Mouse (Mus musculus) CH12.LX (cell line): ENCODE measurements around the gene Gfy. TPM values are rescaled to one million over a fixed set of nuclear protein-coding genes. Genes with fewer than 3 reads are reported as not detected.

Experiments
- DNase-seq: peaks from one replicate; pipeline ENCODE4 v3.0.0-alpha.2; 2013; ENCODE audit errors: extremely low read depth
- H3K27ac ChIP-seq: 2 replicates; pipeline ENCODE4 v1.5.1; 2012; ENCODE audit warnings: low read depth, mild to moderate bottlenecking, control low read depth, moderate library complexity; ENCODE audit not compliant: insufficient read depth
- H3K27me3 ChIP-seq: replicated peaks from 2 replicates; pipeline ENCODE3; 2012; ENCODE audit warnings: inconsistent platforms
- H3K36me3 ChIP-seq, 2 experiments: replicated peaks in 1 of 2; 2 replicates each; pipeline versions ENCODE3 to v1.6.1; 2012; ENCODE audit warnings: inconsistent platforms in 1 of 2, low read length in 1 of 2, mild to moderate bottlenecking in 1 of 2, mixed read lengths in 1 of 2, moderate library complexity in 1 of 2; ENCODE audit not compliant: control insufficient read depth in 1 of 2, insufficient read depth in 1 of 2
- H3K4me1 ChIP-seq, 2 experiments: 2 replicates each; pipeline ENCODE4 v1.6.1; 2012; ENCODE audit warnings: inconsistent platforms in 1 of 2, moderate library complexity in 1 of 2; ENCODE audit not compliant: insufficient read depth in 2 of 2, control insufficient read depth in 1 of 2
- H3K4me2 ChIP-seq: 2 replicates; pipeline ENCODE4 v1.6.1; 2012; ENCODE audit warnings: low read depth, mild to moderate bottlenecking, control low read depth; ENCODE audit not compliant: poor library complexity, insufficient read depth, severe bottlenecking
- H3K4me3 ChIP-seq, 3 experiments: fragments of 150-350 bp in 1 of 3; sonication (generic) in 1 of 3; replicated peaks in 1 of 3; 2 replicates each; pipeline versions ENCODE3 to v1.5.1; 2011 to 2012; ENCODE audit warnings: low read depth in 2 of 3, low read length in 2 of 3, mild to moderate bottlenecking in 2 of 3, moderate library complexity in 2 of 3, control low read depth in 1 of 3, improper control_type of control experiment in 1 of 3, inconsistent platforms in 1 of 3, mixed read lengths in 1 of 3; ENCODE audit not compliant: poor library complexity in 1 of 3
- H3K79me2 ChIP-seq: replicated peaks from 2 replicates; pipeline ENCODE4 v1.6.1; 2012; ENCODE audit warnings: mild to moderate bottlenecking, moderate library complexity; ENCODE audit not compliant: control insufficient read depth, poor library complexity, insufficient read depth, severe bottlenecking; ENCODE audit errors: extremely low read depth
- H3K9ac ChIP-seq: 2 replicates; pipeline ENCODE4 v1.6.1; 2012; ENCODE audit warnings: low read depth, mild to moderate bottlenecking, control low read depth, moderate library complexity; ENCODE audit not compliant: insufficient read depth
- H3K9me3 ChIP-seq: replicated peaks from 2 replicates; pipeline ENCODE3; 2012; ENCODE audit warnings: low read length, inconsistent platforms, mixed read lengths
- BHLHE40 ChIP-seq: IDR thresholded peaks from 2 replicates; pipeline ENCODE4 v1.6.1; 2011; ENCODE audit warnings: mild to moderate bottlenecking, low read depth, low read length, improper control_type of control experiment
- CHD2 ChIP-seq: IDR thresholded peaks from 2 replicates; pipeline ENCODE4 v1.6.1; 2011; ENCODE audit warnings: low read length, improper control_type of control experiment
- EP300 ChIP-seq: IDR thresholded peaks from 2 replicates; pipeline ENCODE4 v1.6.1; 2011; ENCODE audit warnings: low read length, improper control_type of control experiment
- ETS1 ChIP-seq: conservative IDR thresholded peaks from 2 replicates; pipeline ENCODE4 v1.6.1; 2012; ENCODE audit warnings: low read depth, mild to moderate bottlenecking, inconsistent platforms, low read length, improper control_type of control experiment, moderate library complexity
- GABPA ChIP-seq: IDR thresholded peaks from 2 replicates; pipeline ENCODE4 v1.6.1; 2012; ENCODE audit warnings: low read depth, low read length, improper control_type of control experiment, inconsistent platforms; ENCODE audit not compliant: insufficient replicate concordance
- MAX ChIP-seq: IDR thresholded peaks from 2 replicates; pipeline ENCODE4 v1.6.1; 2011; ENCODE audit warnings: low read length, improper control_type of control experiment
- MAZ ChIP-seq: IDR thresholded peaks from 2 replicates; pipeline ENCODE4 v1.6.1; 2012; ENCODE audit warnings: low read depth, mild to moderate bottlenecking, inconsistent platforms, low read length, improper control_type of control experiment, moderate library complexity
- MEF2A ChIP-seq: IDR thresholded peaks from 2 replicates; pipeline ENCODE4 v1.6.1; 2014; ENCODE audit warnings: low read depth, mild to moderate bottlenecking, inconsistent platforms, low read length, improper control_type of control experiment, borderline replicate concordance
- MXI1 ChIP-seq: IDR thresholded peaks from 2 replicates; pipeline ENCODE4 v1.6.1; 2011; ENCODE audit warnings: mild to moderate bottlenecking, low read depth, low read length, improper control_type of control experiment
- NELFE ChIP-seq: IDR thresholded peaks from 2 replicates; pipeline ENCODE4 v1.6.1; 2011; ENCODE audit warnings: low read depth, low read length, improper control_type of control experiment
- NRF1 ChIP-seq: IDR thresholded peaks from 2 replicates; pipeline ENCODE4 v1.6.1; 2014; ENCODE audit warnings: low read depth, mild to moderate bottlenecking, inconsistent platforms, low read length, improper control_type of control experiment, moderate library complexity
- POLR2A ChIP-seq: IDR thresholded peaks from 2 replicates; pipeline ENCODE4 v1.6.1; 2011; ENCODE audit warnings: low read depth, mild to moderate bottlenecking, improper control_type of control experiment, low read length
- RCOR1 ChIP-seq: conservative IDR thresholded peaks from 2 replicates; pipeline ENCODE4 v1.6.1; 2012; ENCODE audit warnings: low read depth, mild to moderate bottlenecking, inconsistent platforms, low read length, improper control_type of control experiment
- SIN3A ChIP-seq: IDR thresholded peaks from 2 replicates; pipeline ENCODE4 v1.6.1; 2012; ENCODE audit warnings: low read length, improper control_type of control experiment, inconsistent platforms
- TCF12 ChIP-seq: IDR thresholded peaks from 2 replicates; pipeline ENCODE4 v1.6.1; 2014; ENCODE audit warnings: low read depth, mild to moderate bottlenecking, inconsistent platforms, low read length, improper control_type of control experiment
- ZMIZ1 ChIP-seq: IDR thresholded peaks from 2 replicates; pipeline ENCODE4 v1.6.1; 2012; ENCODE audit warnings: low read depth, mild to moderate bottlenecking, inconsistent platforms, low read length, improper control_type of control experiment
- ZNF384 ChIP-seq: IDR thresholded peaks from 2 replicates; pipeline ENCODE4 v1.6.1; 2012; ENCODE audit warnings: low read depth, low read length, improper control_type of control experiment, inconsistent platforms
- dilution Hi-C: fragments of 300-500 bp; cut with MboI; formaldehyde crosslinking; loops from 2 replicates; pipeline ENCODE4 v1.14.3; 2020; ENCODE audit warnings: low sequenced_read_pairs; ENCODE audit not compliant: extremely low pct_unique_long_range_greater_than_20kb, extremely low pct_ligation_motif_present
- in situ Hi-C: fragments of 300-500 bp; cut with MboI; formaldehyde crosslinking; loops from 3 replicates; pipeline ENCODE4 v1.14.3; 2019; ENCODE audit warnings: low sequenced_read_pairs, low pct_ligation_motif_present, low pct_unique_long_range_greater_than_20kb, mixed read lengths
- polyA plus RNA-seq: library from polyadenylated mRNA; unstranded; fragments of >175 nt; gene quantifications from 2 replicates; pipeline ENCODE4 v1.2.1, GENCODE M21; 2012; ENCODE audit warnings: low read depth; ENCODE audit not compliant: insufficient read length
- total RNA-seq, 2 experiments: library from RNA; depleted of rRNA; stranded (reverse); fragments of 300-350 nt in 1 of 2; fragments of >200 nt in 1 of 2; gene quantifications; 2 replicates each; pipeline ENCODE4 v1.2.3; 2012 to 2014

Gene Gfy
- total and polyA plus RNA-seq, 3 experiments, result not detected

GRCm38 (mm10) chr7:45182606-45183005 lies 3.2 kb upstream of the Gfy start:
- Histone ChIP-seq H3K27ac (no peak overlapping the region), H3K9ac (no peak overlapping the region), H3K9me3 (peaks cover 2% of the 10 kb centered on the region), H3K27me3 (peaks cover 96% of the 10 kb centered on the region), H3K79me2 (no peaks in the 10 kb centered on the region), H3K4me3 (no peak overlapping the region), H3K4me1 (peaks cover 0 to 10% of the 10 kb centered on the region in 2 experiments; a peak in 2 of 4 replicates), H3K4me2 (peak overlapping the region; percentile 56), H3K36me3 (no peaks in the 10 kb centered on the region)
- in situ Hi-C loops, result no loop called here
- dilution Hi-C loops, result no loop called here
- TF ChIP-seq BHLHE40 (no peak), CHD2 (no peak), NRF1 (no peak), ZMIZ1 (no peak), ETS1 (no peak), ZNF384 (no peak), EP300 (no peak)
- no peak for DNase-seq

GRCm38 (mm10) chr7:45182199-45182601 lies 2.8 kb upstream of the Gfy start:
- Histone ChIP-seq H3K4me3 (no peak overlapping the region), H3K9ac (no peak overlapping the region), H3K36me3 (no peaks in the 10 kb centered on the region), H3K4me1 (peaks cover 0 to 10% of the 10 kb centered on the region in 2 experiments; a peak in 2 of 4 replicates), H3K79me2 (no peaks in the 10 kb centered on the region), H3K27me3 (peaks cover 97% of the 10 kb centered on the region), H3K27ac (no peak overlapping the region), H3K9me3 (peaks cover 2% of the 10 kb centered on the region), H3K4me2 (peak overlapping the region; percentile 56)
- peak; percentile 93 for DNase-seq
- dilution Hi-C loops, result no loop called here
- TF ChIP-seq NELFE, result peak; percentile 33; the same call in 1 of the 2 replicates
- no peak for TF ChIP-seq GABPA
- TF ChIP-seq SIN3A, result peak; percentile 42; the same call in 1 of the 2 replicates
- peak; percentile 78 for TF ChIP-seq MAX
- TF ChIP-seq MAZ, result no peak
- TF ChIP-seq TCF12, result peak; percentile 40; the same call in 1 of the 2 replicates
- peak; percentile 76 for TF ChIP-seq NRF1
- TF ChIP-seq MXI1, result peak; percentile 46; the same call in 1 of the 2 replicates
- no peak for TF ChIP-seq MEF2A
- peak; percentile 94 for TF ChIP-seq RCOR1
- TF ChIP-seq POLR2A, result peak; percentile 69
- in situ Hi-C loops, result no loop called here
